8 mouse cellular contexts compared by ENCODE assay signal in the genomic region with DNA sequence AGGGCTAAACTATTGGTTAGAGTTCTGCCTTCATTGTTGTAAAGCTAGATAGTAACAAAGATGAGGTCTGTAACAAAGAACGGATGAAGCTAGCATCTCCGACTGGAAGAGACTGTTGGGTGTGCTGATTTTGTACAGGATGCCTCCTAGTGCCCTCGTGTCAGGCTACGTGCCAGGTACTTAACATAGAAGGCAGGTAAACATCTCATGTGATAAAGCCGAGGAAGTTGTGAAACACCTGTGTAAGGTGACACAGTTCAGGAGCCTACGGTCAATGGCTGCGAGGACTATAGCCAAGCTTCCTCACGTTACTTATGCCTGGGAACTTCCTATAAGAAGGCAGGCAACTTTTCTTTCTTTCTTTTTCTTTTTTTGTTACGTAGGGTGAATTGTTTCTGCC. TPM values are rescaled to one million over a fixed set of nuclear protein-coding genes. Genes with fewer than 3 reads are reported as not detected.
DNase-seq lines count a peak whose midpoint lies in the region; ATAC-seq lines count a peak whose summit lies in the region.

A gene (plus strand): TSS at position 49 of the 400 bp plus-strand sequence.

- H3K36me3 ChIP-seq in kidney, embryonic 15.5 days: no peaks in the 10 kb centered on the region
- no peaks in the 10 kb centered on the region for H3K36me3 ChIP-seq in heart, embryonic 10.5 days

- H3K4me2 ChIP-seq in kidney, embryonic 15.5 days: peak within 1 kb of the TSS; percentile 79

- H3K9ac ChIP-seq in kidney, embryonic 15.5 days: peak within 1 kb of the TSS; percentile 71

- no peaks in the 10 kb centered on the region for H3K9me3 ChIP-seq in kidney, embryonic 15.5 days (replicated peaks)
- H3K9me3 ChIP-seq in heart, embryonic 10.5 days: no peaks in the 10 kb centered on the region

- ATAC-seq in kidney, embryonic 15.5 days (replicated peaks; ENCODE audit: low FRiP score): no peak

- peaks cover 34% of the 10 kb centered on the region for H3K4me1 ChIP-seq in kidney, embryonic 15.5 days
- peaks cover 10% of the 10 kb centered on the region for H3K4me1 ChIP-seq in brown adipose tissue, adult 24 weeks (ENCODE audit: control insufficient read depth, insufficient read depth, insufficient read length, low read length)
- H3K4me1 ChIP-seq in heart, embryonic 10.5 days: peaks cover 26% of the 10 kb centered on the region

- WGBS in kidney, embryonic 15.5 days: 15% methylated on average over 9 of the region's 9 CpGs
- 14% methylated on average over 9 of the region's 9 CpGs for WGBS in heart, embryonic 10.5 days

- peak within 1 kb of the TSS; percentile 94 for H3K4me3 ChIP-seq in kidney, embryonic 15.5 days (replicated peaks)
- peak within 1 kb of the TSS; percentile 94 for H3K4me3 ChIP-seq in brown adipose tissue, adult 24 weeks (ENCODE audit: insufficient read depth, low read depth, low read length)
- peak within 1 kb of the TSS; percentile 96 for H3K4me3 ChIP-seq in heart, embryonic 10.5 days

- no peaks in the 10 kb centered on the region for H3K27me3 ChIP-seq in kidney, embryonic 15.5 days
- no peaks in the 10 kb centered on the region for H3K27me3 ChIP-seq in heart, embryonic 10.5 days (ENCODE audit: insufficient read depth, poor library complexity, severe bottlenecking)

- DNase-seq in kidney, adult 18-20 months: no peak
- no peak for DNase-seq in heart, embryonic 10.5 days (ENCODE audit: low spot score)
- DNase-seq in layer of hippocampus, postnatal 10 days (ENCODE audit: low spot score in 2 of 2): no peak
- DNase-seq in lung, postnatal 25 days (ENCODE audit: low spot score): peak; percentile 67
- DNase-seq in right cerebral cortex, postnatal 36 days (ENCODE audit: low spot score in 2 of 2): no peak
- no peak for DNase-seq in cerebellum, adult 11-12 months

- peak within 1 kb of the TSS; percentile 97 for H3K27ac ChIP-seq in kidney, embryonic 15.5 days
- peak within 1 kb of the TSS; percentile 77 for H3K27ac ChIP-seq in brown adipose tissue, adult 24 weeks (replicated peaks; ENCODE audit: low read depth, low read length)
- H3K27ac ChIP-seq in heart, embryonic 10.5 days: peak within 1 kb of the TSS; percentile 98

RNA-seq across cellular contexts. Expression of the gene that starts here (rescaled TPM):
- 46.0 and 48.3 TPM in 2 replicates for polyA plus RNA-seq in kidney, embryonic 15.5 days (2015; fragmentation: Nextera tagmentation; extraction: Ambion mirVana)
- 4.6 and 4.7 TPM in 2 replicates for polyA plus RNA-seq in brown adipose tissue, adult 24 weeks (2012; ENCODE audit: insufficient read depth, insufficient read length, missing spikeins)
- 30.4 and 37.0 TPM in 2 replicates for polyA plus RNA-seq in heart, embryonic 10.5 days (2016; fragmentation: Nextera tagmentation; extraction: Ambion mirVana)
- total RNA-seq in layer of hippocampus, postnatal 10 days (2021): 10 to 100 TPM; 48.6 to 49.3 TPM
